Mouse (Mus musculus): ENCODE data around the gene Celsr3. TPM values are rescaled to one million over a fixed set of nuclear protein-coding genes. Genes with fewer than 3 reads are reported as not detected.

The Celsr3 gene
- polyA plus RNA-seq, 1 experiment from 2014 or later: 12.1 TPM

GRCm38 (mm10) chr9:108832390-108833108, 6.4 kb downstream of the Celsr3 start:
- 6% methylated on average over 46 of the region's 46 CpGs for WGBS
- no peak overlapping the region for H3K27ac ChIP-seq
- peak overlapping the region; percentile 78 for H3K4me2 ChIP-seq (replicated peaks)
- no peaks in the 10 kb centered on the region for H3K9me3 ChIP-seq
- peak; percentile 96 for ATAC-seq (ENCODE audit: low FRiP score, low read depth)
- H3K36me3 ChIP-seq: peaks cover 69% of the 10 kb centered on the region
- peak overlapping the region; percentile 41; the same call in 1 of the 2 replicates for H3K9ac ChIP-seq
- H3K27me3 ChIP-seq (replicated peaks): peaks cover 45% of the 10 kb centered on the region
- H3K4me3 ChIP-seq: peak overlapping the region; percentile 36
- peaks cover 41% of the 10 kb centered on the region for H3K4me1 ChIP-seq

- Histone ChIP-seq H3K27ac (no peak overlapping the region), H3K4me3 (no peak overlapping the region), H3K36me3 (peaks cover 95% of the 10 kb centered on the region), H3K4me2 (replicated peaks) (peak overlapping the region; percentile 30), H3K27me3 (replicated peaks) (no peaks in the 10 kb centered on the region), H3K4me1 (no peaks in the 10 kb centered on the region), H3K9me3 (no peaks in the 10 kb centered on the region), H3K9ac (no peak overlapping the region)
- ATAC-seq (ENCODE audit: low FRiP score, low read depth): 0 out of 2 replicates have a peak, but pooled peaks have one; percentile 15
- 19% methylated on average over 14 of the region's 14 CpGs for WGBS
These were observed 16.9 kb downstream of the Celsr3 start for GRCm38 (mm10) chr9:108842989-108843388.

GRCm38 (mm10) chr9:108845390-108845789, 19.3 kb downstream of the Celsr3 start:
- ATAC-seq (ENCODE audit: low FRiP score, low read depth): no peak
- 67% methylated on average over 5 of the region's 5 CpGs for WGBS
- H3K9ac ChIP-seq: no peak overlapping the region
- H3K36me3 ChIP-seq: peaks cover 92% of the 10 kb centered on the region
- no peak overlapping the region for H3K27ac ChIP-seq
- no peak overlapping the region for H3K4me3 ChIP-seq
- no peak overlapping the region for H3K4me2 ChIP-seq (replicated peaks)
- H3K9me3 ChIP-seq: no peaks in the 10 kb centered on the region
- H3K4me1 ChIP-seq: no peaks in the 10 kb centered on the region
- H3K27me3 ChIP-seq (replicated peaks): no peaks in the 10 kb centered on the region

GRCm38 (mm10) chr9:108847374-108847773, 21.3 kb downstream of the Celsr3 start:
- Histone ChIP-seq H3K9me3 (no peaks in the 10 kb centered on the region), H3K27me3 (replicated peaks) (no peaks in the 10 kb centered on the region), H3K36me3 (peaks cover 79% of the 10 kb centered on the region), H3K9ac (no peak overlapping the region), H3K27ac (no peak overlapping the region), H3K4me1 (no peaks in the 10 kb centered on the region), H3K4me3 (no peak overlapping the region), H3K4me2 (replicated peaks) (no peak overlapping the region)
- no peak for ATAC-seq (ENCODE audit: low FRiP score, low read depth)
- 79% methylated on average over 4 of the region's 4 CpGs for WGBS

GRCm38 (mm10) chr9:108848419-108848818, 22.3 kb downstream of the Celsr3 start:
- H3K4me1 ChIP-seq: peaks cover 4% of the 10 kb centered on the region; the same call in 1 of the 2 replicates
- no peaks in the 10 kb centered on the region for H3K27me3 ChIP-seq (replicated peaks)
- H3K27ac ChIP-seq: no peak overlapping the region
- no peak overlapping the region for H3K4me2 ChIP-seq (replicated peaks)
- no peak for ATAC-seq (ENCODE audit: low FRiP score, low read depth)
- WGBS: 84% methylated on average over 17 of the region's 17 CpGs
- H3K36me3 ChIP-seq: peaks cover 70% of the 10 kb centered on the region
- H3K9ac ChIP-seq: 0 out of 2 replicates have a peak overlapping the region, but pooled peaks have one; percentile 13
- H3K9me3 ChIP-seq: no peaks in the 10 kb centered on the region
- no peak overlapping the region for H3K4me3 ChIP-seq

GRCm38 (mm10) chr9:108852976-108853375, 26.9 kb downstream of the Celsr3 start, which contains the start of gene Slc26a6:
Slc26a6 (plus strand) TSS chr9:108853283.
- Histone ChIP-seq H3K4me1 (peaks cover 15% of the 10 kb centered on the region), H3K9me3 (no peaks in the 10 kb centered on the region), H3K27me3 (replicated peaks) (no peaks in the 10 kb centered on the region), H3K36me3 (peaks cover 41% of the 10 kb centered on the region), H3K9ac (peak within 1 kb of the TSS; percentile 65), H3K4me3 (peak within 1 kb of the TSS; percentile 75), H3K4me2 (replicated peaks) (peak within 1 kb of the TSS; percentile 90), H3K27ac (peak within 1 kb of the TSS; percentile 66)
- 92% methylated on average over 3 of the region's 3 CpGs for WGBS
- no peak for ATAC-seq (ENCODE audit: low FRiP score, low read depth)

GRCm38 (mm10) chr9:108853635-108854240, 27.6 kb downstream of the Celsr3 start:
- Histone ChIP-seq H3K9ac (peak overlapping the region; percentile 65), H3K4me2 (replicated peaks) (peak overlapping the region; percentile 90), H3K4me1 (peaks cover 15% of the 10 kb centered on the region), H3K27me3 (replicated peaks) (no peaks in the 10 kb centered on the region), H3K27ac (peak overlapping the region; percentile 66), H3K4me3 (peak overlapping the region; percentile 75), H3K9me3 (no peaks in the 10 kb centered on the region), H3K36me3 (peaks cover 40% of the 10 kb centered on the region)
- WGBS: 3% methylated on average over 25 of the region's 25 CpGs
- peak; percentile 94 for ATAC-seq (ENCODE audit: low FRiP score, low read depth)

GRCm38 (mm10) chr9:108854241-108854696, 28.1 kb downstream of the Celsr3 start:
- H3K9ac ChIP-seq: peak overlapping the region; percentile 65
- H3K36me3 ChIP-seq: peaks cover 35% of the 10 kb centered on the region
- peak overlapping the region; percentile 66 for H3K27ac ChIP-seq
- H3K9me3 ChIP-seq: no peaks in the 10 kb centered on the region
- H3K4me1 ChIP-seq: peaks cover 15% of the 10 kb centered on the region
- WGBS: under 1% methylated on average over 28 of the region's 28 CpGs
- peak; percentile 83 for ATAC-seq (ENCODE audit: low FRiP score, low read depth)
- no peaks in the 10 kb centered on the region for H3K27me3 ChIP-seq (replicated peaks)
- H3K4me3 ChIP-seq: peak overlapping the region; percentile 75
- peak overlapping the region; percentile 90 for H3K4me2 ChIP-seq (replicated peaks)

- H3K9me3 ChIP-seq: no peaks in the 10 kb centered on the region
- H3K4me3 ChIP-seq: no peak overlapping the region
- peak overlapping the region; percentile 90 for H3K4me2 ChIP-seq (replicated peaks)
- no peaks in the 10 kb centered on the region for H3K27me3 ChIP-seq (replicated peaks)
- no peak overlapping the region for H3K27ac ChIP-seq
- peaks cover 15% of the 10 kb centered on the region for H3K4me1 ChIP-seq
- no peak for ATAC-seq (ENCODE audit: low FRiP score, low read depth)
- no peak overlapping the region for H3K9ac ChIP-seq
- 65% methylated on average over 5 of the region's 5 CpGs for whole genome bisulfite sequencing
- H3K36me3 ChIP-seq: peaks cover 33% of the 10 kb centered on the region
These were observed 29.2 kb downstream of the Celsr3 start for GRCm38 (mm10) chr9:108855335-108855734.

- Histone ChIP-seq H3K4me3 (no peak overlapping the region), H3K4me1 (peaks cover 8% of the 10 kb centered on the region), H3K9me3 (no peaks in the 10 kb centered on the region), H3K36me3 (peaks cover 40% of the 10 kb centered on the region), H3K4me2 (replicated peaks) (no peak overlapping the region), H3K27me3 (replicated peaks) (no peaks in the 10 kb centered on the region), H3K27ac (no peak overlapping the region), H3K9ac (no peak overlapping the region)
- WGBS: 76% methylated on average over 8 of the region's 8 CpGs
- ATAC-seq (ENCODE audit: low FRiP score, low read depth): no peak
These were observed 32.8 kb downstream of the Celsr3 start for GRCm38 (mm10) chr9:108858792-108859527.

Measured in neural tube, embryonic 12.5 days (tissue).